Mouse (Mus musculus): ENCODE data around the gene Kansl2. TPM values are rescaled to one million over a fixed set of nuclear protein-coding genes. Genes with fewer than 3 reads are reported as not detected.
A peak's percentile ranks its signal among the peaks of the same experiment; 100 is the strongest.
"Not testable (repeated sequence)": the region's sequence is repeated elsewhere in the genome, so short reads cannot be mapped to it uniquely, and the experiment has no call there.

Gene Kansl2
- polyA plus RNA-seq, 1 experiment from 2014 or later: 175 TPM

DNA sequence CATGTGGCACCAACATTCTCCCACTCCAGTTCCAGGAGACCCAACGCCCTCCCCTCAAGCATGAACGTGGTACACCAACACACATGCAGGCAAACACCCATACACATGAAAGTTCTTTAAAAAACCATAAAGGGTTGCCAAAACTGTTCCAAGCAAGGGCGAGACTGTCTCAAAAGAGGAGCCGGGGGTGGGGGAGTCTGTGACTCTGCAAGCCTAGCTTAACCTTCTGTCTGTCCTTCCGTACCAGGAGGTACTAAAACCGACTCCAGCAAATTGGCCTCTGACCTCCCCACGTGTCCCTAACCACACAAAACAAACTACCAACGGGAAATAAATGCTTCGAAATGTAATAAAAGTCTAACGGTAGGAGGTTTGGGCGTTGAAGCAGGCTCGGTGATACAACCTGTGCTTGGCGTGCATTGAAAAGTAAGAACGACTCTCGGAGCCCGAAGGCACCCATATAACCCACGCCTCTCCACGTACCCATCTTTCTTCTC, 981 bp downstream of the Kansl2 start:
- Histone ChIP-seq H3K36me3 (peaks cover 39% of the 10 kb centered on the region), H3K4me2 (replicated peaks) (peak overlapping the region; percentile 91), H3K9ac (replicated peaks) (peak overlapping the region; percentile 95), H3K4me1 (peaks cover 19% of the 10 kb centered on the region), H3K4me3 (peak overlapping the region; percentile 88), H3K9me3 (no peaks in the 10 kb centered on the region), H3K27ac (replicated peaks) (no peak overlapping the region), H3K27me3 (no peaks in the 10 kb centered on the region)
- WGBS: under 1% methylated on average over 18 of the region's 18 CpGs
- ATAC-seq (ENCODE audit: low FRiP score, low read depth): no peak

DNA sequence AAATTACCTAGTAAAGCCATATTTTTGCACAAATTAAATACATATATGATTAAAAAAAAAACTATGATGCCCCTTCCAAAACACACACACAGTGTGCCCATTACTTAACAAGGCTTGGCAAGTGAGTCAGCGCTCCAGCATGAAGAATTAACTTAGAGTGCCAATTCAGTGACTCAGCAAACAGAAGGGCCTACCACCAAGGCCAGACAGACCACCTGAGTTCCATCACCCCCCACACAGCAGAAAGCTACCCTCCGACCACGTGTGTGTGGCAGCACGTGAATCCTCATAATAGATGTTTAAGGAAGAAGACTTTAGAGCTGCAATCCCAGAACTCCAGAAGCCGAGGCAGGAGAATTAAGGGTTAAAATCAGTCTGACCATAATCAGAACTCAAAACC, 1.8 kb downstream of the Kansl2 start:
- ATAC-seq (ENCODE audit: low FRiP score, low read depth): no peak
- Histone ChIP-seq H3K9ac (replicated peaks) (peak overlapping the region; percentile 95; the same call in 1 of the 2 replicates), H3K27ac (replicated peaks) (no peak overlapping the region), H3K4me1 (peaks cover 19% of the 10 kb centered on the region), H3K27me3 (no peaks in the 10 kb centered on the region), H3K4me3 (peak overlapping the region; percentile 88), H3K9me3 (no peaks in the 10 kb centered on the region), H3K36me3 (peaks cover 47% of the 10 kb centered on the region), H3K4me2 (replicated peaks) (peak overlapping the region; percentile 91)
- 42% methylated on average over 5 of the region's 5 CpGs for WGBS

DNA sequence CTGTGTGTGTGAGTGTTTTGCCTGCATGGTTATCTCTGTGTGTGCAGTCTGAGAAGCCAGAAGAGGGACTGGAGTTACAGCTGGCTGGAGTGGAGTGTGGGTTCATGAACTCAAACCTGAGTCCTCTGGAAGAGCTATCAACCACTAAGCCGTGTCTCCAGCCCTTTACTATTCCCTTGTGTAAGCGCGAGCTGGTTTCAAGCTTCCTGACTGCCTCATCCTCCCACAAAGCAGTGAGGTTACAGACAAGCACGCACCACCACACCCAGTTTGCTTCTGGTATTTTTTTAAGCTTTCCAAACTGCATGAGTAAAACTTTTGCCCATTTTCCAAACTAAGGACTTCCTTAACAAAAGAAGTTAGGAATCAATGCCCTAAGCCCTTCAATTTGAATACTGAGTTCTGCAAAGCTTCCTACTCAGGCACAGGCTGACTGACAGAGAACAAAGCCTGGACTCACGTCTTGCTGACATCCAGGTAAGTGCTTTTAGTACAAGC, 5.9 kb downstream of the Kansl2 start:
- no peak overlapping the region for H3K4me2 ChIP-seq (replicated peaks)
- H3K4me3 ChIP-seq: no peak overlapping the region
- no peak overlapping the region for H3K9ac ChIP-seq (replicated peaks)
- no peaks in the 10 kb centered on the region for H3K27me3 ChIP-seq
- no peak overlapping the region for H3K27ac ChIP-seq (replicated peaks)
- WGBS: 91% methylated on average over 5 of the region's 5 CpGs
- H3K36me3 ChIP-seq: peaks cover 85% of the 10 kb centered on the region
- H3K9me3 ChIP-seq: no peaks in the 10 kb centered on the region
- peaks cover 16% of the 10 kb centered on the region for H3K4me1 ChIP-seq
- no peak for ATAC-seq (ENCODE audit: low FRiP score, low read depth)

DNA sequence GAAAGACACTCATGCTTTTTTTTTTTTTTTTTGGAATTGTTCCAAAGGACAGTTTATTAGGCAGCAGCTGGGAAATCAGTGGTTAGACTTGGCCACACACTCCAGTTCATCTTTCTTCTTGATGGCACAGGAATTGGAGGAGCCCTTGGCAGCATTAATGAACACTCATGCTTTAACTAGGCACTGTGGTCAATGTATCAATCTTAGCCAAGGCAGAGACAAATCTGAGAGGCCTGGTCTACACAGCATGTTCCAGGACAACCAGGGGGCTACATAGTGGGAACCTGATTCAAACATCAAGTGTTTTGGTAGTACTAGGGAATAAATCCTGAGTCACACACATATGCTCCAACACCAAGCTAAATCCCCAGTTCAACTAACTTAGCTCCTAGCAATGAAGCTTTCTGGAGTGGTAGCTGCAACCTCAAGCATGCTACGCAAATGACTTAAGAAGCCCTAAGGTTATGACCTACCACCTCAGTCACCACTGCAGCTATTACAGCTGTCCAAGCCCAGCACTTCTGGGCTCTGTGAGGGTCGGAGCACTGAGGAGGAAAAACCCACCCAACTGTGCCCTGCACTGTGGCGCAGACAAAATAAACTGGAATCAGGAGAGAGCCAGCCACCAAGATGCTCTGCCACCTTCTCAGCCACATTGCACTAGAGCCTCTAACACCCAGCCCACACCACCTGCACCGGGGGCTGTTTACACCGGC, 6.8 kb downstream of the Kansl2 start:
- Histone ChIP-seq H3K9me3 (no peaks in the 10 kb centered on the region), H3K27me3 (no peaks in the 10 kb centered on the region), H3K27ac (replicated peaks) (no peak overlapping the region), H3K4me1 (peaks cover 9% of the 10 kb centered on the region), H3K4me3 (no peak overlapping the region), H3K9ac (replicated peaks) (no peak overlapping the region), H3K4me2 (replicated peaks) (no peak overlapping the region), H3K36me3 (peaks cover 94% of the 10 kb centered on the region)
- no peak for ATAC-seq (ENCODE audit: low FRiP score, low read depth)
- WGBS: 96% methylated on average over 5 of the region's 5 CpGs

DNA sequence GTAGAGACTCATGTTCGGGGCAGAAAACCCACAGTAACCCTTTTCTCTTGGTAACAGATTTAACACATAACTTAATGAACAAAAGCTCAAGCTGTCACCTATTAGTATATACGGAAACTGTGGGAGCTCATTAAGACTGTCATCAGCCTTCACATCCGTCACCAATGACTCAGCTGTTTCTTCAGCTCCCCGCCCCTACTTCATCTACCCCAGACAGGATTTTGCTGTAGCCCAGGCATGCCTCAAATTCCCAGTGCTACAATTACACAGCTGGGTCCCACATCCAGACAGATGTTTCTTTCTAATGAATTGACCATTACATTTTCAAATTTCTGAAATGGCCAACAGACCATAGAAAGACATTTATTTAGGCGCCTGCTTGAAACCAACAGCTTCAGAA, 8.0 kb downstream of the Kansl2 start:
- Histone ChIP-seq H3K36me3 (peaks cover 97% of the 10 kb centered on the region), H3K4me1 (no peaks in the 10 kb centered on the region; the same call in 1 of the 2 replicates)
- no peak for ATAC-seq (ENCODE audit: low FRiP score, low read depth)

DNA sequence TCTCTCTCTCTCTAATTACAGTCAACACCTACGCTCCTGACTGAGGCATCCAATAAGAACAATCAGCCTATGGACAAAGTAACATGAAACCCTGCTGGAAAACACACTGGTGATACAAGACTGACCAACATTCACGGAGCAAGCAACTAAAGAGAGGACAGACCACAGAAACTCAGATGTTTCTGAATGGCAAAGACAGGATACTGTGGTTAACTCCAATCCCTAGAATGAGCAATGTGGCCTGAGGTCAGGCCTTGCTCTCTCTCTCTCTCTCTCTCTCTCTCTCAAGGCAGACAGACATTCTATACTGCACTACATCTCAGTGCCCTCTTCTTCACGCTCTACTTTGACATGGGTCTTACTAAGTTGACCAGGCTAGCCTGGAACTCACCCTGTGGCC, 12.8 kb downstream of the Kansl2 start:
- 0 out of 2 replicates have a peak overlapping the region, but pooled peaks have one; percentile 8 for H3K9ac ChIP-seq (replicated peaks)
- H3K4me2 ChIP-seq (replicated peaks): no peak overlapping the region
- ATAC-seq (ENCODE audit: low FRiP score, low read depth): no peak
- no peak overlapping the region for H3K27ac ChIP-seq (replicated peaks)
- no peaks in the 10 kb centered on the region for H3K9me3 ChIP-seq
- 96% methylated on average over 3 of the region's 3 CpGs for WGBS
- H3K27me3 ChIP-seq: no peaks in the 10 kb centered on the region
- H3K36me3 ChIP-seq: peaks cover 79% of the 10 kb centered on the region
- H3K4me1 ChIP-seq: no peaks in the 10 kb centered on the region
- no peak overlapping the region for H3K4me3 ChIP-seq

More for the DNA sequence above, 8.0 kb downstream of the Kansl2 start:
- 82% methylated on average over 5 of the region's 5 CpGs for WGBS
- Histone ChIP-seq H3K4me3 (no peak overlapping the region), H3K9ac (replicated peaks) (no peak overlapping the region), H3K27ac (replicated peaks) (no peak overlapping the region), H3K9me3 (no peaks in the 10 kb centered on the region), H3K27me3 (no peaks in the 10 kb centered on the region), H3K4me2 (replicated peaks) (no peak overlapping the region)

DNA sequence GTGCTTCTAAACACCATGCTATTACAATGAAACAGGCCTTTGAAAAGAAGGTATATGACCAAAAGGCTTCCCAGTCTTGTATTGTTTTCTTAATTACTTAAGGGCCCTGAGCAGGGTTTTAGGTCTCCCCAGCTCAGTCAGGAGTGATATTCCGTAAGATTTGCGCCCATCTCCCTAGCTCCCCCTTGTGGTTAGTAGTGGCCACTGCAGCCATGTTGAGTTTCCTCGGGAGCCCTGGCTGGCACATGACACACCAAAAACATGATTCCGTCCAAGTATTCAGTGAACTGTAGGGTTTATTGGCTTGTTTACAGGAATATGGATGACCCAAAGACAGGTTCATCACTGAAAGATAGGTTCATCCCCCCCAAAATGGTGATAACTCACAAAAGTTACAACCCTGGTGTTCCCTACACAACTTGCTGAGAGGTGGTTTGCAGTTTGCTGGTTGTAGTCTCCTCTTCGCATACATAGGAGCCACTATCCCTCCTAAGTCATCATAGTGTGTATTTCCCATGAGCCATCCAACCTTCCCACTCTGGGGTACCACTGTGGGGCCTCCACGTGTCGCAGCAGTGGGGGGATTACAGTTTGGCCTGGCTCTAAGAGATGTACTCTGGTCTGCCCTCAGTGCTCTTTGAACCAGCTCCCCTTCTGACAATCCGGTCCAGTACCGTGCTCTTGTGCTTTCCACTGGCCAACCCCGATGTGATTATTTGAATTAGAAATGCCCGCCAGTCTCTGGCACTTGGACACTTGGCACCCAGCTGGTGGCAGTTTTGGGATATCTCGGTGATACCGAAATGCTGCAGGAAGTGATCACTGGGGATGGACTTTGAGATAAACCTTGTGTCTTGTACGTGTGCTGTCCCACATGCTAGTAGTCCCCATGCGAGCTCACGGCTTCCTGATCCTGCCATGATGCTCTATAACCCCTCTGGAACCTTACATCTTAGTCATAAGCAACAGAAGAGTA, 16.4 kb downstream of the Kansl2 start:
- Histone ChIP-seq H3K4me1 (no peaks in the 10 kb centered on the region), H3K9me3 (no peaks in the 10 kb centered on the region), H3K4me3 (no peak overlapping the region), H3K27ac (replicated peaks) (no peak overlapping the region), H3K27me3 (no peaks in the 10 kb centered on the region), H3K9ac (replicated peaks) (no peak overlapping the region), H3K36me3 (peaks cover 46% of the 10 kb centered on the region), H3K4me2 (replicated peaks) (no peak overlapping the region)
- WGBS: 73% methylated on average over 16 of the region's 16 CpGs
- ATAC-seq (ENCODE audit: low FRiP score, low read depth): no peak

DNA sequence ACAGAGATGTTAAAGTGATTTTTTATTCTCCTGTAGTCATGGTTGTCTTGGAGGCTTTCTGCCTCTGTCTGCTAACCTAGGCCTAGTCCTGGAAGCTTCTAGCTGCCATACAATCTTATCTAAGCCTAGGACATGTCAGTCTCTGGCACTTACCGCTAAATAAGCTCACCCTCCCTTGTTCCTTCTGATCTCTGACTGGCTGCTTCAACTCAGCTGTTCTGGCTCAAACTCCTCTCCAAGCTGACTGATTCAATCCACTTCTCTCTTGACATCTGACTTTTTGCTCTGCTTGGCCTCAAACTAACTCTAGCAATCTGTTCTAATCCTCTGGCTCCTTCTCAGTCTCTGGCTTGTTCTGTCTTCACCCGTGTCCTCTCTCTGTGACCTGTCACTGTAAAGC, 19.2 kb downstream of the Kansl2 start:
- H3K4me3 ChIP-seq; H3K27ac ChIP-seq (replicated peaks); H3K4me1 ChIP-seq; H3K9ac ChIP-seq (replicated peaks); H3K9me3 ChIP-seq; H3K27me3 ChIP-seq; H3K4me2 ChIP-seq (replicated peaks); ATAC-seq (ENCODE audit: low FRiP score, low read depth): not testable (repeated sequence)
- WGBS: 91% methylated on average over 2 of the region's 2 CpGs
- peaks cover 17% of the 10 kb centered on the region for H3K36me3 ChIP-seq

DNA sequence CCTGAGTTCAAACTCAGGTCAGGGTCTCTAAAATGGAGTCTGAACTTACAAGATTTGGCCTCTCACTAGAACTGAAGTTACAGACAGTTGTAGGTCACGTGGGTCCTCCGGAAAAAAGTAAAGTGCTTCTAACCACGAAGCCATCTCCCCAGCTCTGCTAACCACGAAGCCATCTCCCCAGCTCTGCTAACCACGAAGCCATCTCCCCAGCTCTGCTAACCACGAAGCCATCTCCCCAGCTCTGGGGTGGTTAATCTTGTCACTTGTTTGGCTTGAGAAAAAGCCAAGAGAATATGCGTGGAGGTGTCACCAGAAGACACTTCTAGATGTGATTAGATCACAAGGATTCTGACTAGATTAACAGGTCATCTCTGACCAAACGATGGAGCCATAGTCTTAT, 19.9 kb downstream of the Kansl2 start:
- H3K4me3 ChIP-seq: no peak overlapping the region
- peaks cover 6% of the 10 kb centered on the region for H3K4me1 ChIP-seq
- no peaks in the 10 kb centered on the region for H3K27me3 ChIP-seq
- 83% methylated on average over 8 of the region's 8 CpGs for WGBS
- no peak overlapping the region for H3K27ac ChIP-seq (replicated peaks)
- H3K36me3 ChIP-seq: peaks cover 12% of the 10 kb centered on the region
- H3K4me2 ChIP-seq (replicated peaks): no peak overlapping the region
- ATAC-seq (ENCODE audit: low FRiP score, low read depth): no peak
- no peak overlapping the region for H3K9ac ChIP-seq (replicated peaks)
- H3K9me3 ChIP-seq: no peaks in the 10 kb centered on the region

DNA sequence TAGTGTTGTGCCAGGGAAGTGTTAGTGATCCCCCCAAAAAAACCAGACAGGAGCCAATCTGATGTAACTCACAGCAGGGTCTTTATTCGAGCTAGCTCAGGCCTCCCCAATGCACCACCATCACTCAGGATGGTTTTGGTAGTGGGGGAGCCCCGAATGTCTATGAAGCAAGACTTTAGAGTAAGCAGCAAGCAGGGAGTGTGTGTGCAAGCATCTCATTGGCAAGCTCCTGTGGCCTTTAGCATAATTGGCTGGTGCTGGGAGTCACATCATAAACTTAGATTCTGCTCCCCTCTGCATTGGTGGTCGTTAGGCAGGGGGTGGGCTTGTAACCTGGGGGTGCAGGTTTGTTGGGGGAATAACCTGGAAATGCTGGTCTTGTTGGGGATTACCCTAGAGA, 20.4 kb downstream of the Kansl2 start:
- WGBS: 80% methylated on average over 3 of the region's 3 CpGs
- H3K27ac ChIP-seq (replicated peaks); H3K9ac ChIP-seq (replicated peaks); H3K4me2 ChIP-seq (replicated peaks); H3K4me1 ChIP-seq; ATAC-seq (ENCODE audit: low FRiP score, low read depth); H3K4me3 ChIP-seq; H3K27me3 ChIP-seq; H3K9me3 ChIP-seq: not testable (repeated sequence)
- H3K36me3 ChIP-seq: peaks cover 12% of the 10 kb centered on the region

DNA sequence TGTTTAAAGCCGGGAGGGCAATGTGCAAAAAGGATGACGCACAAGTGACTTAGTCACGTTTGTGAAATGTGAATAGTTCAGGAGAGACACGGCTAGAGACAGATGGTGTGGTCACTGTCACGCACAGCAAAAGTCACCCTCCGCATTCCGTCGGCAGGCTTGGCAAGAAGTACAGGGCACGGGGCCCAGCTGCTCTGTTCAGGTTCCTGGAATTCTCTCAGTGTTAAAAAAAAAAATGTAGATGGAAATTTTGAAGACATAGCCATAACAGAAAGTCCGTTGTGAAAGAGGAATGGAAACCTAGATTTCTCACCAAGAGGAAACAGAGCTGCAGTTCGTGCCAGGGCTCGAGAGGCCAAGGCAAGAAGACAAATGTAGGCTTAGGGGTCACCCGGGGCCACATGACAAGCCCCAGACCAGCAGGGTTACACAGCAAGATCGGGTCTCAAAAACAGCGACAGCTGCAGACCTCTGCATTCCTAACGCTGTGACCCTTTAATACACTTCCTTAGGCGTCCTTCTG, 21.2 kb downstream of the Kansl2 start:
- no peak overlapping the region for H3K4me3 ChIP-seq
- H3K9ac ChIP-seq (replicated peaks): no peak overlapping the region
- WGBS: 52% methylated on average over 17 of the region's 17 CpGs
- peaks cover 6% of the 10 kb centered on the region for H3K4me1 ChIP-seq
- peaks cover 4% of the 10 kb centered on the region for H3K36me3 ChIP-seq
- H3K4me2 ChIP-seq (replicated peaks): no peak overlapping the region
- H3K27ac ChIP-seq (replicated peaks): no peak overlapping the region
- H3K27me3 ChIP-seq: no peaks in the 10 kb centered on the region
- no peak for ATAC-seq (ENCODE audit: low FRiP score, low read depth)
- H3K9me3 ChIP-seq: no peaks in the 10 kb centered on the region

DNA sequence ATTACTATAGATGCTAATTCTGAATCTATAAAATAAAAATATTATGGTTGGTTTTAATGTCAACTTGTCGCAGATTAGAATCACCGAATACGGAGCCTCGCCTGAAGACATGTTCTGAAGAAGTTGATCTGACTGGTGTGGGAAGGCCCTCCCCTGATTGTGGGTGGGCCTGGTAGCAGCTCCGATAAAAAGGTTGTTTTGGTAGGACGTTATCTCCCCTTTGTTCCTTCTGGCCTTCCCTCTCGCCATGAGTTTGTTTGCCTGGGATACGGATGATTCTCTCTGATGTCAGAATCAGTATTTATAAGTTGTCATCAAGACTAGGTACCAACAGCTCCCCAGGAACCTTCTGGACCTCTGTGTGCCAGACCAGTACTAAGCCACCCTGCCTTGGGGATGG, 21.8 kb downstream of the Kansl2 start:
- ATAC-seq (ENCODE audit: low FRiP score, low read depth): no peak

More for the DNA sequence above, 21.8 kb downstream of the Kansl2 start:
- H3K27me3 ChIP-seq: no peaks in the 10 kb centered on the region
- H3K4me2 ChIP-seq (replicated peaks): no peak overlapping the region
- 51% methylated on average over 8 of the region's 8 CpGs for WGBS
- H3K27ac ChIP-seq (replicated peaks): no peak overlapping the region
- H3K36me3 ChIP-seq: no peaks in the 10 kb centered on the region
- H3K4me3 ChIP-seq: no peak overlapping the region
- H3K9me3 ChIP-seq: no peaks in the 10 kb centered on the region
- H3K9ac ChIP-seq (replicated peaks): no peak overlapping the region
- H3K4me1 ChIP-seq: peaks cover 6% of the 10 kb centered on the region
